Mouse (Mus musculus) layer of hippocampus, postnatal 10 days (tissue): ENCODE measurements around the gene Atf1. TPM values are rescaled to one million over a fixed set of nuclear protein-coding genes. Genes with fewer than 3 reads are reported as not detected.
A peak's percentile ranks its signal among the peaks of the same experiment; 100 is the strongest.

Source experiments
- DNase-seq, 2 experiments: peaks; one replicate each; pipeline ENCODE4 v3.0.0; 2021; ENCODE audit warnings: low spot score in 2 of 2
- long read RNA-seq: library from polyadenylated mRNA; stranded (forward); transcript quantifications from one replicate; pipeline ENCODE4 v2.0.0, GENCODE M21; 2023
- total RNA-seq, 2 experiments: library from RNA; stranded (reverse); gene quantifications; 2 replicates each; pipeline ENCODE4 v1.2.3; 2021

The Atf1 gene
- total RNA-seq: 10 to 100 TPM; 15.5 to 17.2 TPM
- long read RNA-seq, partial matches to known transcripts: 0 of 4 reads
- long read RNA-seq, other reads (novel, unspliced or antisense): 0 of 4 reads

DNA sequence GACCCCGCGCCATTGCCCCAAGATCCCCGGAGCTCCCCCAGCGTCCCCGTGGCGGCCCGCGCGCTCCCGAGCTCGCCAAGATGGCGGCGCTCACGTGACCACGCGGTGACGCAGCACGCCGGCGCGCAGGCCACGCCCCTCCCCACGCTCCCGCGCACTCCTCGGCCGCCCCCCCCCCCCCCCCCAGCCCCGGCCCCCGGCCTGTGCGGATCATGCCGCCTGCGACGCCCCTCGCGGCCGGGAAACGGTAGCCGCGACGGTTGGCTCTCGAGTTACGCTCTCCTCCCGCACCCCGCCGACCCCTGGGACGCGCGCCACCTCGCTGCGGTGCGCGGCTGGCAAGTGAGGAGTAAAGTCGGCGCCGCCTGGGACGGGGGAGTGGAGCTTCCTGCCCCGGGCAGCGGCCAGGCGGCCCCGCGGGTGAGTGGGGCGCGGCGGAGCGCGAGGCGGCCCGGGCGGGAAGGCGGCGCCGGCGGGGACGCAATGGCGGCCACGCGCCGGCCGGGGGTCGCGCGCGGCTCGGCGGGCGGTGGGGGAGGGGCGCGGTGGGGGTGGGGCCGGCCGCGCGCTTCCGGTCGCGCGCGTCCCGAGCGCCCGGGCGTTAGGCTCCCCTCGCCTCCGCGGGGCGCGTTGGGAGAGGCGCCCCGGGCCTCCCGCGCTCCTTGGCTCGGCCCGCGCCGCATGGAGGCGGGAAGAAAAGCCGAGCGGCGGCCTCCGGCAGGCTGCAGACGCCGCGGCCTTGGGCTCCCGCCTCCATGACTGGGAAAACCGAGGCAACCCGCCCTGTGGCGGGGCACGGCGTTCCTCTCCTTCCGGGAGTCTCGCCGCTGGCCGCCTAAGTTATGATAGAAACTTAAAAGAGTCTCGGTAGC lies at the start of gene Atf1:
Gene Atf1, plus strand, starts transcription at position 157 of the 872 bp plus-strand sequence.
- DNase-seq: peak; percentile 91 to 95

DNA sequence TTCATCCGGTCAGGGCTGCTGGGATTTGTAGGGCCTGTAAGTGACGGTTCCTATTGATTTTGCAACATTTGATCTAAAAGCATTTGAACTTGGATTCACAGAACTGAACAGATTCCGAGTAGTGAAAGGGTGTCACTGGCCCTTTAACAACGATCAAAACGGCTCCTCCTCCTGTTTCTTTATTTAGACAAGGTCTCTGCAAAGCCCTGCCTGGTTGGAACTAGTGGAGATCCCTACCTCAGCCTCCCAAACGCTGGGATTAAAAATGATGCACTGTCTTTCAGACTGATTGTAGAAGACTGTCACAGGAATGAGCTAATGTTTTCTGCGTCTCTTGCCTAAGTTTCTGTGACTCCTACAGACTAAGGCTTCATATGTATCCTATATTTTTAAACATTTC lies 49.1 kb upstream of the Atf1 start:
- DNase-seq: no peak

DNA sequence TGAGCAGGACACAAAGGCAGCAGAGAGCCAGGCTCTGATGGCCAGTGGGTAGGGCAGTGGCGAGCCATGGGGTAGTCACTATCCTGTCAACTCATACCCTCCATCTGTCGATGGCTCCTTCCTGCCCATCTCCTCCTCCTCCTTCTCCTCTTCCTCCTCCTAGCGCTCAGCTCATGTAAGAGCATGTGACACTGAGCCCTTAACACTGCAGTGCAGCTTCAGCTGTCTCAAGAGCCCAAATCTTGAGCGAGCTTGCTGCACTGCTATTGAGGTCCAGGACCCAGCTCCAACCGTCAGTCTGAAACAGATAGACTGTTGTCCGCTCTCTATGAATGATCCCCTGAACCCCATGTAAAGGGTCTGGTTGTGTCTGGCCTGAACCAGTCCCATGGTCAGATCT lies 47.9 kb upstream of the Atf1 start:
- no peak for DNase-seq

DNA sequence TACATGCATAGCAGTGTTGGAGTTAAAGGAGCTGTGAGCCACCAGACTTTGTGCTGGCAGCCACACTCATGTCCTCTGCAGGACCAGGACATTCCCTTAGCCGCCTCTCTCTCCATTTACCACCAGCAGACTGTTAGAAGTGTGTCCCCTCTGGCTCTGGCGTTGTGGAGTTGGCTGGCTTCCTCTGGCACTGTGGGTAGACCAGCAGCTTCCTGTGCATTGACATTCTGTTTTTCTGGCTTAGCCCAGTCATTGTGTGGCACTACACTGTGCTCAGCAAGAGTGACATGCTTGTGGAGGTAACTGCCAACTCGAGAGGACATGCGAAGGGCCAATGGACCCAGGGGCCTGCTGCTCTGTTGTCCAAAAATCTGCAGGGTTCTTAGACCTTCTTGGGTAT lies 47.4 kb upstream of the Atf1 start:
- DNase-seq: peak; percentile 46 to 66

DNA sequence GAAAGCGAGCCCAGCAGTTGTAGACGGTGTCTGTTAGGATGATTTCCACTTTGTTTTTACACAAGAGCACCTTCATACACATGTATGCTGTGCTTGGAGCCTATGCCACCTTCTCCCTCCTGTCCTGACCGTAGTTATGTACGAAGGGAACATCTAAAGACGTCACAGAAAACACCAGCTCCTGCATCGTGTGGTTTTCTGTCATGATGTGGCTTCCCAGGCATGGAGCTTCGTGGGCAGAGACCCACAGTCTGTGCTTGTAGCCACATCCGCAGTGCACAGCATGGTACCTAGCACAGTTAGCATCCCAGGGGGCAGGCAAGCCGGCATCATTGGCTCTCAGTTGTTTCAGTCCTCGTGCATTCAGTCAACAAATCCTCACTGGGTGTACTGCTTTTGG lies 45.8 kb upstream of the Atf1 start:
- DNase-seq: no peak

DNA sequence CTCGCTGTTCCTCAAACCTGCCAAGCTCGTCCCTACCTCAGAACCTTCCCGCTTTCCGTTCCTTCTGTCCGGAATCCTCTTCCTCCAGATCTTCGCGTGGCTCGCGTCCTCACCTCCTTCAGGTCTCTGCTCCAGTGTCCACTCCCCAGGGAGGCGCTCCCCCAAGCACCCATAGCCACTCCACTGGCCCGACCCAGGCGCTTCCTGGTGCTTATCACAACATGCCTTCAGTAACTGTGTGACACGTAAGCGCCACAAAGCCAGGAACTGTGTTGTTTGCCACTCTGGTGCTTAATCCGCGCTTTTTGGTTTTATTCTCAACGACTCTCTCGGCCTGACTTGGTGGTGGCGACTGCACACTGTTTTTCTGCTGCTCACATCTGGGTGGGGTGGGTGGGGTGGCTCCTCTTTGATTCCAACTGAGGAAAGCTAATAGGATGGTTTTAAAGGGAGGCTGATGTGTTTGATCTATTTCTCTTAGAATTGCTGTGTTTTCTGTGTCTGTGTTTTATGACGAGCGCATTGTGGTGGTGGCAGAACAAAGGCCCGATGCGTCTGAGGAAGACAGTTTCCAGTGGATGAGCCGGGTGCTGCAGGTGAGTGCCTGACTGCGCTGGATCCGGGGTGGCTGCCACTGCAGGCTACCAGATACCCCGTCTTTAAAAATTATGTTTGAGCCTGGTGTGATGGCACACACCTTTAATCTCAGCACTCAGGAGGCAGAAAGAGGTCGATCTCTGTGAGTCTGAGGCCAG lies 44.9 kb upstream of the Atf1 start:
- DNase-seq: no peak

DNA sequence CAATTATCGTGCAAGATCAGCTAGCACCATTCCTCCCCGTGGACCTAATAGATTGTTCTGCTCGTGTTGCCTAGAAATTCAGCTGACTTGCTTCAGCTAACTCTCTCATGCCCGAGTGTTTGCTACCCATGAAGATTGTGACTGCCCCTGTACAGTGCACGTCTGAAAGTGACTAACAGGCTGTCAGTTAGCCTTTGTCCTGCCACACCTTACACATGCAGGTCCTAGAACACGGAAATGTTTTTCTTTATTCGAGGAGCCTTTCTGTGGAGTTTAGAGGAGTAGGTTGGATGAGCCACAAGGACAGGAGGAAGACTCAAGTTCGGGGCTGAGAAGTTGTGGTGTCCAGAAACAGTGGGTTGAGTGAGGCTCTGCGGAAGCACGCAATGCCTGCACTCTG lies 44.1 kb upstream of the Atf1 start:
- no peak for DNase-seq

DNA sequence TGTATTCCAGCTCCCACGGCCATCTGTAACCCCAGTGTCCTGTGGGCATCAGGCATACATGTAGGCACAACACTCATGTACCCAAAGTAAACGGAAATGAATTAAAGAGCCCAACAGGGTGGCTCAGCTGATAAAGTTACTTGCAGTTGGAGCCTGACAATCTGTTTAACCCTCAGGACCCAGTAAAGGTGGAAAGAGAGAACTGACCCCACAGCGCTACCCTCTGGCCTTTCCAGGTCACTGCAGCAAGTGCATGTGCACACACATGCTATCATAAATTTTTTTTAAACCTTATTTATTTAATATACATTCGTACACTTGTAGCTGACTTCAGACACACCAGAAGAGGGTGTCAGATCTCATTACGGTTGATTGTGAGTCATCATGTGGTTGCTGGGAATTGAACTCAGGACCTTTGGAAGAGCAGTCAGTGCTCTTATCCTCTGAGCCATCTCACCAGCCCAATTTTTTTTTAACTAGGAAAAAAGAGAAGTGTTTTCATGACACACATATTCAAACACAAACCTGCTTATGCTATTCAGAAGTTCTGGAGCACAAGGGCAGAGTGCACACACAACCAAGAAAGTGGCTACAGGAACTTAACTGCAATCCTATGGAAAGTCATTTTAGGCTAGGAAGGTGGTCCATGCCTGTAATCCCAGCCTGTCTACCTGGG lies 42.7 kb upstream of the Atf1 start:
- DNase-seq: no peak

DNA sequence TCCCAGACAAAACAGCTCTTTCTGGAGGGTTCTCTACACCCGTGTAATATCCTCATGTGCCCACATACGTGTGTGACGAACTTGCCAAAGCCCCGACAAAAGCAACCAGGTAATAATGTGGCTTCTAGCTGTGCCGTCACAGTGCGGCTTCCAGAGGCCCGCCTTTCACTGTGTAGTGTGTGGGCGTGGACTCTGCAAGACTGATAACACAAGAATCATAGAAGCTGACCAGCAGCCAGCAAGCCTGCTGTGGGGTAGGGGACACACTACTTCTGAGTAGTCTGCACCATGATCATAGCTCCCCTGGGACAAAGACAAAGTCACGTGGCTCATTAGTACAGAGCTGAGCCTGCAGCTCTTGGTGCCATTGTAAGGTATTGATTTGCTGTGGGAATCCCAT lies 41.4 kb upstream of the Atf1 start:
- no peak for DNase-seq

DNA sequence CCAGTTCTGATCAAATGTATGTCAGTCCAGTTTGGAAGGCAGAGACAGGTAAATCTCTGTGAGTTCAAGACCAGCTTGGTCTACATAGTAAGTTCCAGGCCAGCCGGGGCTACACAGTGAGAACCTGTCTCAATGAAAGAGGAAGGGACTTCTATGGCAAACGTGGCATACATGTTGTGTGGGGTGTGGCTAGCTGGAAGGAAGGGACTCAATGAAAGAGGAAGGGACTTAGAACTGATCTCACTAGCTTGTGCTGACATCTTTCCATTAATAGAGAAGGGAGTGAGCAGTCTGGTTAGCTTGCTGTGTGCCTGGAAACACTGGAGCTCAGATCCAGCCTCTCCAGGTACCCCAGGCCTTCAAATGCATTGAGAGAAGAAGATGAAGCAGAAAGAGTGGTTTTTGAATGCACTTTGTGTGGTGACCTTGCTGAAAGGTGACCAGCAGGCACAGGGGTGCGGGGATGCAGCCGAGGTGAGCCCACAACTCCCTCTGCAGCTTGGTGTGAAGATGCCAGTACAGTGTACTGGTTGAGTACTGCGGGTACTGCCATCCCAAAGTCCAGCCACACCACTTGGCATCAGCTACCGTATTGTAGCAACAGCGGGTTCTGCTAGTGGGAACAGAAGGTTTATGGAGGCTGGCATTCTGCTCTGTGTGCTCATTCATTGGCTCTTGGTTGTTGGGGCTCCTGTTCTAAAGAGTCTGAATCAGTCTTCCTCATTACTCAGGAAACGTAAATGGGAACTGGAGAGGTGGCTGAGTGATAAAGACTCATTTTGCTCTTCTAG lies 40.5 kb upstream of the Atf1 start:
- no peak for DNase-seq

DNA sequence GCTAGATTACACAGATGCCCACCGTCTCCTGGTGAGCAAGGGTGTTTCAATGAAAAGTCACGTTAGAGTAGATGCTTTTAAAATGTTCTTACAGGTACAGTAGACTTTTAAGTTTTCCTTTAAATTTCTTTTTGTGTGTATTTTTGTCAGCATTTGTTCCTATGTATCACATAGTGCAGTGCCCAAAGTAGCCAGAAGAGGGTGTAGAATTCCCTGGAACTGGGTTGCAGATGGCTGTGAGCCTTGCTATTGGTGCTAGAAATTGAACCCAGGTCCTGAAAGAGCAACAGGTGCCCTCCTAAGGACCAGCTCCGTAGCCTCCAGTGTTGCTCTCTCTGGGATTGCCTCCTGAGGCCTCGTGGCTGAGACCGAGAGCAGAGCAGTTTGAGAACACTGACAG lies 39.1 kb upstream of the Atf1 start:
- no peak for DNase-seq

DNA sequence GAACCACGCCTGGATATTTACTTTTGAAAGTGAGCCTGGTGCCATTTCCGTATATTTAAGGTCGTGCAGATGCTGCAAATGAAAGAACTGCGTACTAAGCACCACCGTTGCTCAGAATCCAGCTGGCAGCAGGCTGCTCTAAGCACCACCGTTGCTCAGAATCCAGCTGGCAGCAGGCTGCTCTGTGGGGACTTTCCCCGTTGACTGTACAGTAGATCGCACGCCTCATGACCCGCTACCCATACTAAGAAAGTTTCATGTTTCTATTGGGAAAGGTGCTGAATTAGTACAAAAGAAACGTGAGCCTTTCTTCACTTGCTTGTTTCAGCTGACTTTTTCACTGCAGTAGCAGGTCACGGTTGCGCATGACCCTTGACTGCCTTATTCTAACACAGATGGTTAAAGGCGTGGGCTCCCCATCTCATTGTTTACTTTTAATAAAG lies 38.6 kb upstream of the Atf1 start:
- DNase-seq: no peak

DNA sequence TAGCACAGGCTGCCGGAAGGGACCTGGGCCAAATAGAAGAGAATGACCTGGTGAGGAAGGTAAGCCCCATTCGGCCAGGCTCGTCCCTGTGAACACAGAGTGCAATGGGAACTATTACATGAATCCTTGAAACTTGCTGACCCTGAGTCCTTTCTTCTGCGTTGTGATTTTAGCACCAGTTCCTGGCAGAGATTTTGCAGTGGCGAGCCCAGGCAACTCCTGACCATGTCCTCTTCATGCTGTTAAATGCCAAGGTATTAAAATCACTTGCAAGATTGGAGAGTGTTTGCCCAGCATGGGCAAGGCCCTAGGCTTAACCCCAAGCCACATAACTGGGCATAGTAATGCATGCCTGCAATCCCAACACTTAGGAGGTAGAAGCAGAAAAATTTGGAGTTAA lies 37.5 kb upstream of the Atf1 start:
- DNase-seq: no peak

DNA sequence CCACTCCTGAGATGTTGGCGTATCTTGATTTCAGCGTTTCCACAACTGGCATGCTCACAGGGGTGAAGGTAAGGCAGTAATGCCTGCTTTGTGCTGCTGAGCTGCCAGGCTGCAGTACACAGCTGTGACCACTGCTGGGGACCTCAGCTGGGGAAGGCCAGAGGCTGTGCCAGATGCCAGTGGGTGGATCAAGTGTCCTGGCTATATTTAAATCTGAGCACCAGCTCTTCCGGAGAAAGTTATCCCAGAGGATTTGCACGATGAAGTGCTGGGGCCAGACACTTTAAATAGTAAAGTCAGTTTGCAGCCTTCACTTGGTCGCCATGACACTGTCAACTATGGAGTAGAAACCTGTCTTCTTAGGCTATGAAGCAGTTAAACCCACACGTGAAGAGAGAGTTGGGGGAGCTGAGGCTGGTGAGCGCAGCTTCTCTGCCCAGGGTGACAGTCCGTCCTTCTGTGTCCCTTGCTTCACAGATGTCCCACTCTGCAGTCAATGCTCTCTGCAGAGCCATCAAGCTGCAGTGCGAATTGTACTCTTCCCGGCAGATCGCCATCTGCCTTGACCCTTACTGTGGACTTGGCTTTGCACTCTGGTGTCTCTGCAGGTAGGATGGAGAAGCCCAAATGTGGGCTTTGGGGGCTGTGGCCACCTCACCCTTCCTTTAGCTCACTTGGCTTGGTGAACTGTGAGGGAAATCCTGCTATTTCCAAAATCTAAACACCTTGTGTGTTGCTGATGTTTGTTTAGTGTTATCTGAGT lies 28.5 kb upstream of the Atf1 start:
- no peak for DNase-seq

DNA sequence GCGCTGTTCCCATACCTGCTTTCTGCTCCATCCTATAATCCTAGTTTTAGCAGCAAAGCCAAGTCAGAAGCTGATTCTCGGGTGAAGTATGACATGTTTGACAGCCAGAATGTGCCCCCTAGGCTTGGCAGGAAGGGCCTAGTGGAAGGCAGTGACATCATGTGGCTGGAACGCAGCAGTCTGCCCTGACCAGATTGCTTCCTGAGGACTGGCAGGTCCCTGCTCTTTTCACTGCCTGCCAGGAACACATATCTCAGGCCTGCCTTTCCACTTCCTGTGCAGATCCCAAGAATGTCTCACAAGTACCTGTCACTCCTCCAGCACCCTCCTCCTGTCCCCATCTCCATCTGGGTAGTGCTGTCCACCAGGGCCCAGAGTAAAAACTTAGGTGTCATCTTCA lies 27.8 kb upstream of the Atf1 start:
- DNase-seq: no peak

DNA sequence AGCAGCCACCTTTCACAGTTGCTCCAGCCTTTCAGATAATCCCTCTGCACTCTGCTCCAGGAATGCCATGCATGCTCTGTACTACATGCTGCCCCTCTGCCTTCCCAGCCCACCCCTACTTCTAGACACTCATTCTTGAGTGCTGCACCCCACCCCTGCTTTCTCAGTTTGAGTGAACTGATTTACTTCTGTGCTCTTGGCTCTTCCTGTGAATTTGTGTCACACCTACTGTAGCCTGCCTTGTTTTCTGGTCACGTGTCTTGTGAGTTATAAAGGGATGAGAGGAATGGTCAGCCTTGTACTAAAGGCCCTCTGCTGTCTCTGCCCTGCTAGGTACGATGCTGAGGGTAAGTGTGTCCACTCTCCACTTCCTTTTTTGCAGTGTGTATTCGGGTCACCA lies 25.8 kb upstream of the Atf1 start:
- no peak for DNase-seq

DNA sequence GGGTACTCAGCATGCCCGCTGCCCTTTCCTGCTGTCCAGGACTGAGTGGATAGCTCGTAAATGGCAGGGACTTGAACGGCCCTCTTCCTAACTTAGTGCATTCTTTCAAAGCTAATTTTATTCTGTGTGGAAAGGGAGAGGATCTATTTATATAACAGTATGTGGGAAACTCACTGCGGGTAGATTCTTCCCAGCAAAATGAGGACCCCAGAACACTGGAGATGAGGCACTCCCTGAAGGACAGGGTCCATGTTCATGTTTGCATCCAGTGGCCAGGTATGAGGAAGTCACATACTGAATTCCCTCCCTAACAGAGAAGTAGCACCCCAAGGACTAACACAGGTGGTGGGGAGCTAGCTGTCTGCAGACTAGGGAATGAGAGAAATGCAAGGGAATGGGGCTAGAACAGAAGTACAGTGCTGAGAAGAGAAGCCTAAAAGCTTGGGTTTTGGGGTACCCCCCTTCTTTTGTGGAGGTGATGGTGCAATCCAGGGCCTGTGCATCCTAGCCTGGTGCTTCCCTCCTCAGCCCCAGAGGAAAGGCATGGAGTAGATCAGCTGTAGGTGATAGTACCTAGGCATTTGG lies 25.1 kb upstream of the Atf1 start:
- no peak for DNase-seq

DNA sequence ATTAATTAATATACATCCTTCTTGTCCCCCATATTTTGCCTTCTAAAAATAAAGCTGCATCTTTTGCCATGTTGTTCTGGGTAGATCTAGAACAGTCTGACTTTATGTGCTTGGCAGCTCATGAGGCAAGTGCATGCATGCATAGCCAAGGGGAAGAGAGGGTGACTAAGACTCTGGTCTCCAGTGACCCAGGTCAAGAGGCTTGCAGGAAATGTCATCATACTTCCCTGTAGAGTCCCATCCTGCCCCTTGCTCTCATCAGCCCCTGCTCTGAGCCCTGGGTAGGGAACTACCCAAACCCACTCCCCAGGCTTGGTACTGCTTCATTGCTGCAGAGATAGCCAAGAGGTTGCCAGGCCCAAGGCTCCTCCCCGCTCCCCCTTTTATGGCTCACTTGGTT lies 23.0 kb upstream of the Atf1 start:
- DNase-seq: no peak

DNA sequence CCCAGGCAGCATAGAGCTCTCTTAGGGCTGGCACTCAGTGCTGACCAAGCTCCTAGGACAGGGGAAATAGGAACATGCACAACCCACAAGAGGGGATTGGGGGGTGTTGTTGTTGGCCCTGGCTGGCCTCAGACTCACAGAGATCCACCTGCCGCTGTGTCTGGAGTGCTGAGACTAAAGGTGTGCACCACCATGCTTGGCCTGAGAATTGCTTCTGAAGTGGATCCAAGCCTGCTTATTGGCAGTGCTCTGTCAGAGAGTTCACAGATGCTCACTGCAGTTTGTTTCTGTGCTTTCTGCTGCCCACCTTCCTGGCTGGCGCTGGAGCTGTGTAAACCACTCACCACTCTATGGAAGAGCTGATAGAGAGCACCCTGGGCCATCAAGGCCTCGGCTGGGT lies 17.6 kb upstream of the Atf1 start:
- no peak for DNase-seq

DNA sequence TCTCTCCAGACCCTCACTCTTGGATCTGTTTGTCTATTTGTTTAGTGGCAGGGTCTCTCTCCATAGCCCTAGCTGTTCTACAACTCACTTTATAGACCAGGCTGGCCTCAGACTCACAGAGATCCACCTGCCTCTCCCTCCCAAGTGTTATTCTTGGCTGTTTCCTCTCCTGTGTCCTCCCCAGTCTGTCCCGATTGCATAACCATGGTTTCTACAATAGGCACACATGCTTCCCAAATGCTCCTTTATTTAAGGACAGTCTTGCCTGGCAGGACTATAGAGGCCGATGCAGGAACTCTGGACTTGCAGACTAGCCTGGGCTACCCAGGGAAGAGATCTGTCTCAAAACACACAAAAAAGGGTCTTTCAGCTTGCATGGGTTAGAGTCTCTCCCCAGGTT lies 14.3 kb upstream of the Atf1 start:
- no peak for DNase-seq
